Mouse (Mus musculus) liver, embryonic 15.5 days (tissue): ENCODE measurements around the gene Pard3. TPM values are rescaled to one million over a fixed set of nuclear protein-coding genes. Genes with fewer than 3 reads are reported as not detected.

Source experiments
- ATAC-seq: fragments of 200-750 bp; cut with Nextera tagmentation; 2 replicates; pipeline ENCODE4 v1.8.0; 2017; ENCODE audit warnings: moderate number of reproducible peaks, mild to moderate bottlenecking, moderate library complexity; ENCODE audit not compliant: insufficient read depth
- H3K27ac ChIP-seq: fragments of 300-500 bp; sonication (generic); replicated peaks from 2 replicates; pipeline ENCODE4 v1.5.1; 2015; ENCODE audit warnings: mild to moderate bottlenecking, inconsistent platforms
- H3K27me3 ChIP-seq: fragments of 300-500 bp; sonication (generic); 2 replicates; pipeline ENCODE4 v1.6.1; 2015; ENCODE audit warnings: mild to moderate bottlenecking, inconsistent platforms
- H3K36me3 ChIP-seq: fragments of 300-500 bp; sonication (generic); replicated peaks from 2 replicates; pipeline ENCODE4 v1.6.1; 2015; ENCODE audit warnings: moderate library complexity, mild to moderate bottlenecking, inconsistent platforms
- H3K4me1 ChIP-seq: fragments of 300-500 bp; sonication (generic); replicated peaks from 2 replicates; pipeline ENCODE4 v1.6.1; 2015; ENCODE audit warnings: inconsistent platforms
- H3K4me2 ChIP-seq: fragments of 300-500 bp; sonication (generic); 2 replicates; pipeline ENCODE4 v1.6.1; 2015; ENCODE audit warnings: moderate library complexity, mild to moderate bottlenecking, inconsistent platforms
- H3K4me3 ChIP-seq: fragments of 300-500 bp; sonication (generic); replicated peaks from 2 replicates; pipeline ENCODE4 v1.5.1; 2015; ENCODE audit warnings: mild to moderate bottlenecking, inconsistent platforms
- H3K9ac ChIP-seq: fragments of 300-500 bp; sonication (generic); 2 replicates; pipeline ENCODE4 v1.6.1; 2015; ENCODE audit warnings: moderate library complexity, mild to moderate bottlenecking, inconsistent platforms
- H3K9me3 ChIP-seq: fragments of 300-500 bp; sonication (generic); replicated peaks from 2 replicates; pipeline ENCODE4 v1.6.1; 2016; ENCODE audit warnings: inconsistent platforms
- WGBS: fragments of 180-500 bp; shearing (Covaris S2); methylation state at CpG from one replicate; pipeline ENCODE4 v1.1.7; 2015; ENCODE audit warnings: mixed read lengths; ENCODE audit not compliant: insufficient replicate concordance; 5-methylcytosine and 5-hydroxymethylcytosine counted together
- polyA plus RNA-seq: library from polyadenylated mRNA; unstranded; fragments of >200 nt; fragmentation: Nextera tagmentation; extraction: Ambion mirVana; gene quantifications from 2 replicates; pipeline ENCODE4 v1.2.1, GENCODE M21; 2015

The Pard3 gene
- polyA plus RNA-seq, 1 experiment from 2014 or later, result 6.3 TPM

DNA sequence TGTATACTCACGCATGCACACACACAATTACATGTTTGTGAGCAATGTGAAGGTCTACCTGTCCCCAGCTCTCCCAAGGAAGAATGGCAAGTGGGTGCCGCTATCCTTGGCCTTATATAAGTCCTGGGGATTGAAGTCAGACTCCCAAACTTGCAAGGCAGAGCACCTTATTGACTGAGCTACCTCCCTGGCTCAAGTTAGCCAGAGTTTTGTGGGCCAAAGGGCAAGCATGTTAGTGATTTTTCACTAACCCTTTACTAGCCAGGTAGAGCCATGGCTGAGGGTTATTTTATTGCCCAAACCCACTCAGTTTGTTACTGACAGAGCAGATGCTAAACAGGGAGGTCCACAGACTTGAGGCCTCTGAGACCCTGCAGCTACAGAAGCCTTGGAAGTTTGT lies 73.1 kb downstream of the Pard3 start:
- Histone ChIP-seq H3K36me3 (no peaks in the 10 kb centered on the region), H3K9ac (no peak overlapping the region), H3K27ac (no peak overlapping the region), H3K4me3 (no peak overlapping the region), H3K9me3 (no peaks in the 10 kb centered on the region), H3K4me2 (no peak overlapping the region; the same call in 1 of the 2 replicates), H3K27me3 (no peaks in the 10 kb centered on the region), H3K4me1 (0 out of 2 replicates have a peak, but pooled peaks cover 15% of the 10 kb centered on the region)
- no peak for ATAC-seq
- 59% methylated on average over 2 of the region's 2 CpGs for WGBS

DNA sequence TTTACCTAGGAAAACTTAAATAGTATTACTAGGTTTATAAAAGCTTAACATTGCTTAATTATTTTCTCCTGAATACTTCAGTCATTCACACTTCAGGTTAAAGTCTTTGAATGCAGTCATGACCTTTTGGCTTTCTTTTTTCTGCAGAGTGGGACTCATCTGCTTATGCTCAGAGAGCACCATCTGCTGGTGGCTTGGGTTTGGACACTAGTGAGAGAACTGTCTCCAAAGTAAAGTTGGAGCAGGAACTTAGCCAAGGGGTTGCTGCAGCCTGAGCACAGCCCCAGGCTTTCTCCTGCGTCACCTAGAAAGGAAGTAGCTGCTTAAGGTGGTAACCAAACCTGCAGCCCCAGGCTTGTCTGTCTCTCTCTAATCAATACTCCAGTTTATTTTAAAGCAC lies 75.5 kb downstream of the Pard3 start:
- 0 out of 2 replicates have a peak, but pooled peaks have one; percentile 23 for ATAC-seq
- 6% methylated on average over 1 of the region's 1 CpGs for WGBS

DNA sequence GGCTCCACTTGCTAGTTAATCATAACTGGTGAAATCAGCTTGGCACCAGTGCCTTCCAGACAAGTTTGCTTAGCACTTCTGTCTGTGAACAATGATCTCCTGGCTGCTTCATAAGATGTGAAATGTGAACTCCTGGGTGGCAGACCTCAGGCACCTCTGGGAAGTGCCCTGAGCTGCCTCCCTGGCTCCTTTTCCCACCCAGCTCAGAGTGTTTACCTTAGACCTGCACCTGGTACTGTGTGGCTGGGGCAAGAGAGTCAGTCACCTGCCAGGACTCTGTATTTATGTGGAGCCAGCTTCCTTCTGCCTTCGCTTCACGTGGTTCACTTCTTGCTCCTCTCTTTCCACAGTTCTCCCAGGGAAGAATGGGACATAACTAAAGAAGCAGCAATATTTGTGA lies 77.3 kb downstream of the Pard3 start:
- H3K36me3 ChIP-seq, result no peaks in the 10 kb centered on the region
- no peak overlapping the region for H3K4me2 ChIP-seq
- H3K4me3 ChIP-seq, result no peak overlapping the region
- H3K4me1 ChIP-seq, result peaks cover 21% of the 10 kb centered on the region
- WGBS, result 61% methylated on average over 2 of the region's 2 CpGs
- ATAC-seq, result no peak
- H3K9me3 ChIP-seq, result no peaks in the 10 kb centered on the region
- no peaks in the 10 kb centered on the region for H3K27me3 ChIP-seq
- H3K9ac ChIP-seq, result no peak overlapping the region
- no peak overlapping the region for H3K27ac ChIP-seq

More for the DNA sequence above, 75.5 kb downstream of the Pard3 start:
- Histone ChIP-seq H3K9me3 (no peaks in the 10 kb centered on the region), H3K27ac (no peak overlapping the region), H3K27me3 (no peaks in the 10 kb centered on the region), H3K36me3 (no peaks in the 10 kb centered on the region), H3K4me3 (no peak overlapping the region), H3K4me2 (no peak overlapping the region), H3K4me1 (0 out of 2 replicates have a peak, but pooled peaks cover 15% of the 10 kb centered on the region), H3K9ac (no peak overlapping the region)

DNA sequence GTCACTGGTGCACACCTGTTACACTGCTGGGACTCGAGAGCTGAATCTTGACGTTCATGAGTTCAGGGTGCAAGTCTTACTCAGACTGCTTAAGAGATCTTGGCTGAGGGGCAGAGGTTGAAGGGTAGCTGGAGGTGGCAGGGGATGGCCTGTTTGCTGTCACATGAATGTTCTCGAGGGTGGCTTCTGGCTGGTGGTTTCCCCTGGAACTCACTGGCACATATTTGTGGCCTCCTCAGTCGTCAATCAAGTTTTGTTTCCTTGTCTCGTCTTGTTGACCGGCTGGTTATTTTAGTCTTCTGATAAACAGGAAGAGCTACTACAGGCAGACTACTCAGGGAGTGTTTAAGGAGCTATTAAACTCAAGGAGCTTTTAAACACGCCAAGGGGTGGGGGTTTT lies 79.9 kb downstream of the Pard3 start:
- no peaks in the 10 kb centered on the region for H3K36me3 ChIP-seq
- H3K4me3 ChIP-seq, result no peak overlapping the region
- 21% methylated on average over 7 of the region's 7 CpGs for WGBS
- H3K9me3 ChIP-seq, result no peaks in the 10 kb centered on the region
- no peak for ATAC-seq
- H3K27ac ChIP-seq, result no peak overlapping the region
- H3K27me3 ChIP-seq, result no peaks in the 10 kb centered on the region
- H3K9ac ChIP-seq, result no peak overlapping the region
- H3K4me2 ChIP-seq, result no peak overlapping the region
- peaks cover 16% of the 10 kb centered on the region for H3K4me1 ChIP-seq

- no peak overlapping the region for H3K9ac ChIP-seq
- H3K27ac ChIP-seq, result no peak overlapping the region
- H3K27me3 ChIP-seq, result no peaks in the 10 kb centered on the region
- no peak overlapping the region for H3K4me3 ChIP-seq
- H3K36me3 ChIP-seq, result no peaks in the 10 kb centered on the region
- no peak overlapping the region for H3K4me2 ChIP-seq
- WGBS, result 19% methylated on average over 4 of the region's 4 CpGs
- peak; percentile 44 for ATAC-seq
- peaks cover 16% of the 10 kb centered on the region for H3K4me1 ChIP-seq
- H3K9me3 ChIP-seq, result no peaks in the 10 kb centered on the region
These were observed 80.9 kb downstream of the Pard3 start for GRCm38 (mm10) chr8:127144562-127144961.

DNA sequence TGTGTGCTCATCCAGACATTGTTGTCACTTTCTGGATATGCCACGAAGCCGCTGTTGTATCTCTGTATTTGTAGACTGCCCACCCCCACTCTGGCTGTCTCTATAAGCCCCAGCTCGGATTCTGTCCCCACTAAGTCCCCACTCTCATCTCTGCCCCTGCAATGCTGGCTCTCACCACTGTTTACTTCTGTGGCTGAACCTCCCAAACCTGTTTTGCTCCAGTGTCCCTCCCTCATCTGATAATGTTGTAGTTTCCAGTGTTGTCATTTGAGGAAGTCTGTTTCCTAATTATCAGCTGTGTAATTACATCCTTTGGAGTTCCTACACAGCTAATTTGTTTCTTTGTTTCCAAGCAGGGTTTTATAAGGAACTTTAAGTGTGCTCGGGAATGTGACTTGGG lies 81.4 kb downstream of the Pard3 start:
- Histone ChIP-seq H3K4me2 (no peak overlapping the region), H3K4me1 (peaks cover 16% of the 10 kb centered on the region), H3K36me3 (no peaks in the 10 kb centered on the region), H3K27ac (no peak overlapping the region), H3K27me3 (no peaks in the 10 kb centered on the region), H3K9me3 (no peaks in the 10 kb centered on the region), H3K9ac (no peak overlapping the region), H3K4me3 (no peak overlapping the region)
- 21% methylated on average over 4 of the region's 4 CpGs for WGBS
- no peak for ATAC-seq

GRCm38 (mm10) chr8:127146055-127146454 lies 82.4 kb downstream of the Pard3 start:
- ATAC-seq, result peak; percentile 65
- Histone ChIP-seq H3K4me3 (no peak overlapping the region), H3K27ac (no peak overlapping the region), H3K9ac (no peak overlapping the region), H3K4me2 (no peak overlapping the region), H3K36me3 (no peaks in the 10 kb centered on the region), H3K4me1 (peaks cover 16% of the 10 kb centered on the region), H3K9me3 (no peaks in the 10 kb centered on the region), H3K27me3 (no peaks in the 10 kb centered on the region)
- 16% methylated on average over 4 of the region's 4 CpGs for WGBS

DNA sequence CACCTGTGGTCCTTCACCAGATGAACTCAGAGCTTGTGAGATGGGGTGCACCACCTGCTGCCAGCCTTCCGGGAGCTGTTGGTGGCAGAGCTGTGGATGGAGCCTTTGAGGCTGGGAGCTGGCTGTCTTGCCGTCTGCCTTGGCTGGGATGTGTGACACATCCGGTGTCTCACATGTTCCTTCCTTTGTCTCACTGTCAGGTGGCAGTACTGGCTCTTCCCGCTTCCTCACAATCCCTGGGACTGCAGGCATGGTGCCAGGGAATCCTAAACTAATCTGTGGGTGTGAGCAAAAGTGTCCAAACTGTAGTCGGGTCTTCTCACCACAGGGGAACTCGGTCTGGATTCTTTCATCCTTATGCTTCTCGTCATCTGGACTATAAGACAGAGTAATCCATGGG lies 85.1 kb downstream of the Pard3 start:
- Histone ChIP-seq H3K9me3 (no peaks in the 10 kb centered on the region), H3K27me3 (no peaks in the 10 kb centered on the region), H3K9ac (no peak overlapping the region), H3K4me1 (peaks cover 18% of the 10 kb centered on the region), H3K36me3 (no peaks in the 10 kb centered on the region), H3K4me2 (no peak overlapping the region), H3K27ac (no peak overlapping the region), H3K4me3 (no peak overlapping the region)
- WGBS, result 56% methylated on average over 7 of the region's 7 CpGs
- ATAC-seq, result no peak

DNA sequence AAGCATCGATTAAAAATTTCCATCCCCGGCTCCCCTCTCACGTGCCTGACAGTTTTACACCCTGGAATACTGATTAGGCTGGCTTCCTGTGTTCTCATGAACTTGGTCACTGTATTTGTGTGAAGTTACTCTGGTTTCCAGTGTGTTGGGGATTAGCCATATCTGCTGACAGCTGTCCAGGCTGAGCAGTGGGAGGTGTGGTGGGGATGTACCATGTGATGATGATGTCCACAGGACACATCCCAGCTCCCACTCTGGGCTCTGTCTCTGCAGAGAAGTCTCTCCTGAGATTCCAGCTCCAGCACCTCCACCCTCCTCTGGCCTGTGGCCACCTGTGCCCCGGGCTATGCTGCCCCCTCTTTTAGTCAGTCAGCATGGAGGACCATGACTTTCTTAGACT lies 87.0 kb downstream of the Pard3 start:
- no peaks in the 10 kb centered on the region for H3K9me3 ChIP-seq
- no peaks in the 10 kb centered on the region for H3K27me3 ChIP-seq
- H3K4me2 ChIP-seq, result no peak overlapping the region
- H3K36me3 ChIP-seq, result no peaks in the 10 kb centered on the region
- H3K27ac ChIP-seq, result no peak overlapping the region
- H3K4me3 ChIP-seq, result no peak overlapping the region
- WGBS, result 52% methylated on average over 4 of the region's 4 CpGs
- ATAC-seq, result no peak
- H3K9ac ChIP-seq, result no peak overlapping the region
- peaks cover 7% of the 10 kb centered on the region; the same call in 1 of the 2 replicates for H3K4me1 ChIP-seq

DNA sequence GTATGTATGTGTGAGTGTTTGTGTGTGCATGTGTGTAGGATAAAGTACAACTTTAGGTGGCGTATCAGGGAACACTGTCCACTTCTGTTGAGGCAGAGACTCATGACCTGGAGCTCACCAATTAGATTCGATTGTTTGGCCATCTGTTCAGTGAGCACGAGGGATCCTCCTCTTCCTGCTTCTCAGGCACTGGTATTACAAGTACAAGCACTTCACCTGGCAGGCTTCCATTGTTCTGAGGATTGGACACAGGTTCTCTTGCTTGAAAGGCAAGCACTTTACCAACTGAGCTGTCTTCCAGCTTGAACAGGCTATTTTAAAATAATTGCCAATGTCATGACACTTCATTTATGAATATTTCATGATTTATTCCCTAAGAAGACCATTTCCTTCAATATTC lies 88.0 kb downstream of the Pard3 start:
- H3K27ac ChIP-seq, result no peak overlapping the region
- 43% methylated on average over 3 of the region's 3 CpGs for WGBS
- no peaks in the 10 kb centered on the region for H3K9me3 ChIP-seq
- peaks cover 3% of the 10 kb centered on the region; the same call in 1 of the 2 replicates for H3K4me1 ChIP-seq
- no peak overlapping the region for H3K9ac ChIP-seq
- no peaks in the 10 kb centered on the region for H3K27me3 ChIP-seq
- no peak overlapping the region for H3K4me3 ChIP-seq
- H3K4me2 ChIP-seq, result no peak overlapping the region
- ATAC-seq, result no peak
- H3K36me3 ChIP-seq, result no peaks in the 10 kb centered on the region

DNA sequence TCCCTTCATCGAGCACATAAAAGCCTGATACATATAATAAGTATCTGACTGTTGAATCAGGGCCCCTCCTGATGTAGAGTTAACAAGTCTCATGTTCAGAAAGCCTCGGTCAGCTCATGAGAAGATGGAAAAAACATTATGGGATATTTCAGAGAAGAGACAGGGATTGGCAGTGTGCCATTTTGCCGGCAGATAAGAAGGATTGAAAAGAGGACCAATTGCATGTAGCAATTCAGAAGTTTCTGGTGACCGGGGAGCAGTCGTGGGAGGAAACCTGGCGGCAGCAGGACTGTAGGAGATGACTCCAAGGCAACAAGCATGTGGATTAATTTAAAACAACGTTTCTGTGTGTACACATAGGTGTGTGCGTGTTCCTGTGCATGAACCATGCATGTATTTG lies 93.4 kb downstream of the Pard3 start:
- Histone ChIP-seq H3K4me3 (no peak overlapping the region), H3K9me3 (no peaks in the 10 kb centered on the region), H3K4me2 (no peak overlapping the region), H3K27ac (no peak overlapping the region), H3K4me1 (0 out of 2 replicates have a peak, but pooled peaks cover 9% of the 10 kb centered on the region), H3K36me3 (no peaks in the 10 kb centered on the region), H3K27me3 (no peaks in the 10 kb centered on the region), H3K9ac (no peak overlapping the region)
- WGBS, result 62% methylated on average over 8 of the region's 8 CpGs
- no peak for ATAC-seq

DNA sequence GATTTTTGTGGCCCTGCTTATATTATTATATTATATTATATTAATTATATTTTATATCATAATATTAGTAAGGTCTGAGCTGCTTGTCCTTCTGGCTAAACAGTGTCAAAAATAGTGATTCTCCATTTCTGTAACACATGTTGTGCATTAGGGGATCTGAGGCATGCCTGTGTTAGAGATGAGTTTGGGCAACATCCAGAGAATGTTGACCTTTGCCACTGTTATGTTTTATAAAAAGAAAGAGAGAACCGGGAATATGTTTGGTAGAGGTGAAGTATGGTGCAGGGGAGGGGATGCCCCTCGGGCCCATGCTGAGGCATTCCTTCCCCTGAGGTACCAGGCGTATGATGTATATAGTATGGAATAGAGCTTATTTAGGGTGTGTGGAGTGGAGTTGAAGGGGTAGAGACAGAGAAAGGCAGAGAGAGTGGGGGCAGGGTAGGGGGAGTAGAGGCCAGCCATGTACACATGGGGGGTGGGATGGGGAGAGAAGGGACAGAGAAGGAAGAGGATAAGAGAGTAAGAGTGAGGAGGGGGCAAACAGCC lies 95.8 kb downstream of the Pard3 start:
- Histone ChIP-seq H3K36me3 (no peaks in the 10 kb centered on the region), H3K9me3 (no peaks in the 10 kb centered on the region), H3K4me3 (no peak overlapping the region), H3K9ac (no peak overlapping the region), H3K27ac (no peak overlapping the region), H3K4me2 (no peak overlapping the region), H3K27me3 (no peaks in the 10 kb centered on the region), H3K4me1 (0 out of 2 replicates have a peak, but pooled peaks cover 6% of the 10 kb centered on the region)
- no peak for ATAC-seq
- 44% methylated on average over 3 of the region's 3 CpGs for WGBS
